Mouse (Mus musculus) heart, embryonic 13.5 days (tissue): ENCODE data around the gene Fam207a. TPM values are rescaled to one million over a fixed set of nuclear protein-coding genes. Genes with fewer than 3 reads are reported as not detected.
A peak's percentile ranks its signal among the peaks of the same experiment; 100 is the strongest.

Experiments
- ATAC-seq: fragments of 200-750 bp; cut with Nextera tagmentation; 2 replicates; pipeline ENCODE4 v1.8.0; 2017; ENCODE audit warnings: moderate TSS enrichment; ENCODE audit not compliant: insufficient number of reproducible peaks, low FRiP score, low TSS enrichment; ENCODE audit errors: extremely low read depth
- H3K27ac ChIP-seq: fragments of 300-500 bp; sonication (generic); replicated peaks from 2 replicates; pipeline ENCODE4 v1.5.1; 2015; ENCODE audit warnings: moderate library complexity, mild to moderate bottlenecking, inconsistent platforms
- H3K27me3 ChIP-seq: fragments of 300-500 bp; sonication (generic); replicated peaks from 2 replicates; pipeline ENCODE4 v1.6.1; 2015; ENCODE audit warnings: mild to moderate bottlenecking, inconsistent platforms
- H3K36me3 ChIP-seq: fragments of 300-500 bp; sonication (generic); 2 replicates; pipeline ENCODE4 v1.6.1; 2015; ENCODE audit warnings: mild to moderate bottlenecking, inconsistent platforms
- H3K4me1 ChIP-seq: fragments of 300-500 bp; sonication (generic); 2 replicates; pipeline ENCODE4 v1.6.1; 2015; ENCODE audit warnings: inconsistent platforms
- H3K4me2 ChIP-seq: fragments of 300-500 bp; sonication (generic); 2 replicates; pipeline ENCODE4 v1.6.1; 2015; ENCODE audit warnings: inconsistent platforms, mild to moderate bottlenecking, moderate library complexity
- H3K4me3 ChIP-seq: fragments of 300-500 bp; sonication (generic); 2 replicates; pipeline ENCODE4 v1.5.1; 2015; ENCODE audit warnings: moderate library complexity, mild to moderate bottlenecking, inconsistent platforms
- H3K9ac ChIP-seq: fragments of 300-500 bp; sonication (generic); 2 replicates; pipeline ENCODE4 v1.6.1; 2015; ENCODE audit warnings: inconsistent platforms, mild to moderate bottlenecking, moderate library complexity
- H3K9me3 ChIP-seq: fragments of 300-500 bp; sonication (generic); 2 replicates; pipeline ENCODE4 v1.6.1; 2016; ENCODE audit warnings: inconsistent platforms
- WGBS: fragments of 180-500 bp; shearing (Covaris S2); methylation state at CpG from one replicate; pipeline ENCODE4 v1.1.7; 2015; ENCODE audit warnings: mixed read lengths; 5-methylcytosine and 5-hydroxymethylcytosine counted together
- polyA plus RNA-seq: library from polyadenylated mRNA; unstranded; fragments of >200 nt; fragmentation: Nextera tagmentation; extraction: Ambion mirVana; gene quantifications from 2 replicates; pipeline ENCODE4 v1.2.1, GENCODE M21; 2015

Fam207a gene
- polyA plus RNA-seq, 1 experiment from 2014 or later, result 24.0 TPM

GRCm38 (mm10) chr10:77548576-77548975, 33.0 kb upstream of the Fam207a start:
- Histone ChIP-seq H3K4me2 (no peak overlapping the region), H3K27ac (no peak overlapping the region), H3K4me1 (peaks cover 4% of the 10 kb centered on the region; the same call in 1 of the 2 replicates), H3K4me3 (no peak overlapping the region), H3K9ac (no peak overlapping the region), H3K36me3 (no peaks in the 10 kb centered on the region), H3K27me3 (no peaks in the 10 kb centered on the region), H3K9me3 (no peaks in the 10 kb centered on the region)
- 77% methylated on average over 10 of the region's 10 CpGs for WGBS
- no peak for ATAC-seq

GRCm38 (mm10) chr10:77544916-77545315, 29.3 kb upstream of the Fam207a start:
- WGBS, result 70% methylated on average over 5 of the region's 5 CpGs
- no peak overlapping the region for H3K9ac ChIP-seq
- H3K4me1 ChIP-seq, result peaks cover 4% of the 10 kb centered on the region; the same call in 1 of the 2 replicates
- H3K27me3 ChIP-seq, result no peaks in the 10 kb centered on the region
- H3K27ac ChIP-seq, result no peak overlapping the region
- ATAC-seq, result no peak
- no peaks in the 10 kb centered on the region for H3K9me3 ChIP-seq
- H3K4me3 ChIP-seq, result no peak overlapping the region
- no peak overlapping the region for H3K4me2 ChIP-seq
- no peaks in the 10 kb centered on the region for H3K36me3 ChIP-seq

GRCm38 (mm10) chr10:77543226-77543625, 27.6 kb upstream of the Fam207a start:
- Histone ChIP-seq H3K27me3 (no peaks in the 10 kb centered on the region), H3K36me3 (no peaks in the 10 kb centered on the region), H3K9me3 (no peaks in the 10 kb centered on the region), H3K4me2 (no peak overlapping the region), H3K4me1 (peaks cover 7% of the 10 kb centered on the region), H3K9ac (no peak overlapping the region), H3K4me3 (no peak overlapping the region), H3K27ac (no peak overlapping the region)
- 39% methylated on average over 7 of the region's 7 CpGs for WGBS
- ATAC-seq, result no peak

GRCm38 (mm10) chr10:77541864-77542666, 26.5 kb upstream of the Fam207a start:
- H3K36me3 ChIP-seq, result no peaks in the 10 kb centered on the region
- no peak overlapping the region for H3K27ac ChIP-seq
- no peak overlapping the region for H3K4me3 ChIP-seq
- peaks cover 7% of the 10 kb centered on the region for H3K4me1 ChIP-seq
- 70% methylated on average over 10 of the region's 10 CpGs for WGBS
- no peak overlapping the region for H3K9ac ChIP-seq
- H3K9me3 ChIP-seq, result no peaks in the 10 kb centered on the region
- H3K27me3 ChIP-seq, result no peaks in the 10 kb centered on the region
- ATAC-seq, result no peak
- H3K4me2 ChIP-seq, result no peak overlapping the region

GRCm38 (mm10) chr10:77540576-77541102, 25.1 kb upstream of the Fam207a start:
- Histone ChIP-seq H3K9me3 (no peaks in the 10 kb centered on the region), H3K27ac (no peak overlapping the region), H3K9ac (no peak overlapping the region), H3K27me3 (no peaks in the 10 kb centered on the region), H3K4me1 (peaks cover 7% of the 10 kb centered on the region), H3K4me2 (no peak overlapping the region), H3K4me3 (no peak overlapping the region), H3K36me3 (no peaks in the 10 kb centered on the region)
- WGBS, result 72% methylated on average over 4 of the region's 4 CpGs
- no peak for ATAC-seq

- H3K9me3 ChIP-seq, result no peaks in the 10 kb centered on the region
- H3K9ac ChIP-seq, result no peak overlapping the region
- 62% methylated on average over 7 of the region's 7 CpGs for WGBS
- ATAC-seq, result no peak
- no peak overlapping the region for H3K27ac ChIP-seq
- no peaks in the 10 kb centered on the region for H3K27me3 ChIP-seq
- no peak overlapping the region for H3K4me3 ChIP-seq
- no peaks in the 10 kb centered on the region for H3K36me3 ChIP-seq
- no peak overlapping the region for H3K4me2 ChIP-seq
- H3K4me1 ChIP-seq, result peaks cover 7% of the 10 kb centered on the region
Observed at GRCm38 (mm10) chr10:77539320-77539945, 23.8 kb upstream of the Fam207a start.

GRCm38 (mm10) chr10:77537215-77538209, 21.9 kb upstream of the Fam207a start:
- Histone ChIP-seq H3K4me3 (no peak overlapping the region), H3K9ac (no peak overlapping the region), H3K4me1 (peaks cover 7% of the 10 kb centered on the region), H3K9me3 (no peaks in the 10 kb centered on the region), H3K27ac (no peak overlapping the region), H3K36me3 (no peaks in the 10 kb centered on the region), H3K4me2 (no peak overlapping the region), H3K27me3 (no peaks in the 10 kb centered on the region)
- 73% methylated on average over 11 of the region's 11 CpGs for WGBS
- ATAC-seq, result no peak

GRCm38 (mm10) chr10:77536727-77537126, 21.1 kb upstream of the Fam207a start:
- 68% methylated on average over 8 of the region's 8 CpGs for WGBS
- no peak overlapping the region for H3K4me2 ChIP-seq
- no peaks in the 10 kb centered on the region for H3K36me3 ChIP-seq
- H3K9ac ChIP-seq, result no peak overlapping the region
- no peak overlapping the region for H3K4me3 ChIP-seq
- H3K27ac ChIP-seq, result no peak overlapping the region
- H3K4me1 ChIP-seq, result peaks cover 10% of the 10 kb centered on the region
- no peaks in the 10 kb centered on the region for H3K9me3 ChIP-seq
- no peaks in the 10 kb centered on the region for H3K27me3 ChIP-seq
- ATAC-seq, result no peak

- no peak overlapping the region for H3K4me3 ChIP-seq
- no peak overlapping the region for H3K9ac ChIP-seq
- no peaks in the 10 kb centered on the region for H3K36me3 ChIP-seq
- no peak overlapping the region for H3K27ac ChIP-seq
- WGBS, result 68% methylated on average over 1 of the region's 1 CpGs
- no peaks in the 10 kb centered on the region for H3K27me3 ChIP-seq
- ATAC-seq, result no peak
- no peak overlapping the region for H3K4me2 ChIP-seq
- no peaks in the 10 kb centered on the region for H3K9me3 ChIP-seq
- peaks cover 22% of the 10 kb centered on the region for H3K4me1 ChIP-seq
Observed at GRCm38 (mm10) chr10:77532020-77532413, 16.4 kb upstream of the Fam207a start.

- Histone ChIP-seq H3K4me2 (no peak overlapping the region), H3K27me3 (no peaks in the 10 kb centered on the region), H3K36me3 (no peaks in the 10 kb centered on the region), H3K4me1 (peaks cover 22% of the 10 kb centered on the region), H3K27ac (peak overlapping the region; percentile 34; the same call in 1 of the 2 replicates), H3K4me3 (no peak overlapping the region), H3K9ac (no peak overlapping the region), H3K9me3 (no peaks in the 10 kb centered on the region)
- ATAC-seq, result no peak
- WGBS, result 56% methylated on average over 6 of the region's 6 CpGs
Observed at GRCm38 (mm10) chr10:77531026-77532019, 15.7 kb upstream of the Fam207a start.
